Mouse (Mus musculus): ENCODE data around the gene Smagp. TPM values are rescaled to one million over a fixed set of nuclear protein-coding genes. Genes with fewer than 3 reads are reported as not detected.

Gene Smagp
- polyA plus RNA-seq, 1 experiment from 2014 or later, result 94.8 TPM

DNA sequence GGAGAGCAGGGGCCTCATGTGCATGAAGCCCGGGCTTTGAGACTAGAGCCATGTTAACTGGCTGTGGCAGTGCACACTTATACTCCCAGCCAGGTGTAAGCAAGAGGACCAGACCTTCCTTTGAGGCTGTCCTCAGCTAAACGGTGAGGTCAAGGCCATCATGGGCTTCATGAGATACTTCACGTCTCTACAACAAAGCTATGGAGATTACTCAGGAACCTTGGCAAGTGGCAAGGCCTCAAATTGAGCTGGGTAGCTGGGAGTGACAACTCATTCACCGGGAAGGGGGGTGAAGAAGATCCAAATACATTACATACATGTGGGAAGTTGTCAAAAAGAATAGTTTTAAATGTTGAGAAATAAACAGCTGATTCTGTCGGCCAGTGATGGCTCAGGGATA, 24.1 kb upstream of the Smagp start:
- no peak for ATAC-seq (ENCODE audit: low FRiP score, low TSS enrichment)
- no peak for DNase-seq (ENCODE audit: low spot score)
- no peak for TF ChIP-seq EP300 (optimal IDR thresholded peaks at IDR 0.05)
- TF ChIP-seq CTCF (IDR thresholded peaks at IDR 0.05; ENCODE audit: low read depth), result no peak
- H3K4me1 ChIP-seq (replicated peaks; ENCODE audit: control insufficient read depth, insufficient read depth), result no peaks in the 10 kb centered on the region
- H3K9me3 ChIP-seq (ENCODE audit: control insufficient read depth, low read length), result no peaks in the 10 kb centered on the region
- no peak overlapping the region for H3K4me3 ChIP-seq (ENCODE audit: low read depth, low read length)
- H3K27me3 ChIP-seq (ENCODE audit: control insufficient read depth, insufficient read depth, low read length), result no peaks in the 10 kb centered on the region
- no peak overlapping the region for H3K9ac ChIP-seq (ENCODE audit: low read length)
- no peak overlapping the region for H3K27ac ChIP-seq (replicated peaks)
- H3K36me3 ChIP-seq (ENCODE audit: control insufficient read depth, insufficient read depth, low read length), result no peaks in the 10 kb centered on the region
- 87% methylated on average over 5 of the region's 5 CpGs for WGBS
- H3K4me2 ChIP-seq (replicated peaks; ENCODE audit: low read depth), result no peak overlapping the region

DNA sequence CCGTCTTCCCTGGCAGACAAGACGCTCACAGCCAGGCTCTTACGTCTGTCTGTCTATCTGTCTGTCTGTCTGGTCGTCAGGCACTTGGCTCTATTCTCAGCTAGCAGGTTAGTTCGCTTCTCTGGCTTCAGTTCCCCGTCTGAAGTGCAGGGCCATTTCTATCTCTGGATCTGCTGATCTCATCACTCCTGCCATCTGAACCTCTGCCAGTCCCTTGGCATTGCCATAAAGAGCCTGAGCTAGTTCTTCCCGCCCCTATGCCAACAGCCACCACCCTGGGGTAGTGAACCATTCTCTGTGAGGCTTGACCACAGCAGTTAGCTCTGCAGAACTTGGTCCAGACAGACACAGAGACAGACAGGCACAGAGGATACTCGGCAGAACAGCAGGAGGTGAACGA, 23.6 kb upstream of the Smagp start:
- Histone ChIP-seq H3K27me3 (ENCODE audit: control insufficient read depth, insufficient read depth, low read length) (no peaks in the 10 kb centered on the region), H3K27ac (replicated peaks) (no peak overlapping the region), H3K4me3 (ENCODE audit: low read depth, low read length) (no peak overlapping the region), H3K9ac (ENCODE audit: low read length) (no peak overlapping the region), H3K4me2 (replicated peaks; ENCODE audit: low read depth) (no peak overlapping the region), H3K36me3 (ENCODE audit: control insufficient read depth, insufficient read depth, low read length) (no peaks in the 10 kb centered on the region), H3K9me3 (ENCODE audit: control insufficient read depth, low read length) (no peaks in the 10 kb centered on the region), H3K4me1 (replicated peaks; ENCODE audit: control insufficient read depth, insufficient read depth) (no peaks in the 10 kb centered on the region)
- no peak for ATAC-seq (ENCODE audit: low FRiP score, low TSS enrichment)
- TF ChIP-seq EP300 (optimal IDR thresholded peaks at IDR 0.05) (no peak), CTCF (IDR thresholded peaks at IDR 0.05; ENCODE audit: low read depth) (no peak)
- DNase-seq (ENCODE audit: low spot score), result no peak
- 85% methylated on average over 9 of the region's 9 CpGs for WGBS

DNA sequence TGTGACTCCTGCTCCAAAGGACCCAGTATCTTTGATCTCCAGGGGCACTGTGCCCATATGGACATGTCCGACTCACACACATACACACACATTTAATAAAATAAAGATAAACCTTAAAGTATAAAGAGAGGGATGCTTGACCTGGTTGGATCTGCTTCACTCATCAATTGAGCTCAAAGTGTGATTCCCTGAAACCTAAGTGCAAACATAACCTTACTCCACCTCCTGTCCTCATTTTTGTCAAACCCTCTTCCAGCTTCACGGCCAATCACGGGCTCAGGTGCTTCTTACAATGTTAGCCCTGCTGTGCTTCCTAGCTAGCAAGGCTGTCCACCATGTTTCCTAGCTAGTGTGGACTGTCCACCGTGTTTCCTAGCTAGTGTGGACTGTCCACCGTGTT, 18.5 kb upstream of the Smagp start:
- H3K4me2 ChIP-seq (replicated peaks; ENCODE audit: low read depth), result no peak overlapping the region
- H3K4me1 ChIP-seq (replicated peaks; ENCODE audit: control insufficient read depth, insufficient read depth), result no peaks in the 10 kb centered on the region

DNA sequence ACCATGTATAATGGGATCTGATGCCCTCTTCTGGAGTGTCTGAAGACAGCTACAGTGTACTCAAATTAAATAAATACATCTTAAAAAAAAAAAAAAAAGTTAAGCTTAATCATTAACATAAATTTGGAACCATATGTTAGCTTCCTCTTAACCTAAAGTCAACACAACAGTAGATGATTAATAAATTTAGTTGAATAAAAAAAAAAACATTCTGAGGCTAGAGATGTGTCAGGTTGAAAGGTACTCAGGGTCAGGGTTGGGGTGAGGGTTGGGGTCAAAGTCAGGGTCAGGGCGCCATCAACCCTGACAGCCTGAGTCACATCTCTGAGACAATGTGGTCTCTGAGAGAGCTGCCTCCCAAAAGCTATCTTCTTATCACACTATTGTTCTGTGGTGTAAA, 17.5 kb upstream of the Smagp start:
- DNase-seq (ENCODE audit: low spot score) (no peak), ATAC-seq (ENCODE audit: low FRiP score, low TSS enrichment) (no peak)
- Histone ChIP-seq H3K27ac (replicated peaks) (no peak overlapping the region), H3K36me3 (ENCODE audit: control insufficient read depth, insufficient read depth, low read length) (no peaks in the 10 kb centered on the region), H3K4me2 (replicated peaks; ENCODE audit: low read depth) (no peak overlapping the region), H3K27me3 (ENCODE audit: control insufficient read depth, insufficient read depth, low read length) (no peaks in the 10 kb centered on the region), H3K4me1 (replicated peaks; ENCODE audit: control insufficient read depth, insufficient read depth) (no peaks in the 10 kb centered on the region), H3K9ac (ENCODE audit: low read length) (no peak overlapping the region), H3K9me3 (ENCODE audit: control insufficient read depth, low read length) (no peaks in the 10 kb centered on the region), H3K4me3 (ENCODE audit: low read depth, low read length) (no peak overlapping the region)
- 83% methylated on average over 1 of the region's 1 CpGs for WGBS
- no peak for TF ChIP-seq EP300 (optimal IDR thresholded peaks at IDR 0.05)
- no peak for TF ChIP-seq CTCF (IDR thresholded peaks at IDR 0.05; ENCODE audit: low read depth)

More for the DNA sequence above, 18.5 kb upstream of the Smagp start:
- WGBS, result 81% methylated on average over 5 of the region's 5 CpGs
- H3K4me3 ChIP-seq (ENCODE audit: low read depth, low read length), result no peak overlapping the region
- no peaks in the 10 kb centered on the region for H3K36me3 ChIP-seq (ENCODE audit: control insufficient read depth, insufficient read depth, low read length)
- TF ChIP-seq EP300 (optimal IDR thresholded peaks at IDR 0.05) (no peak), CTCF (IDR thresholded peaks at IDR 0.05; ENCODE audit: low read depth) (no peak)
- H3K27ac ChIP-seq (replicated peaks), result no peak overlapping the region
- no peak for ATAC-seq (ENCODE audit: low FRiP score, low TSS enrichment)
- DNase-seq (ENCODE audit: low spot score), result no peak
- H3K9me3 ChIP-seq (ENCODE audit: control insufficient read depth, low read length), result no peaks in the 10 kb centered on the region
- H3K27me3 ChIP-seq (ENCODE audit: control insufficient read depth, insufficient read depth, low read length), result no peaks in the 10 kb centered on the region
- H3K9ac ChIP-seq (ENCODE audit: low read length), result no peak overlapping the region

DNA sequence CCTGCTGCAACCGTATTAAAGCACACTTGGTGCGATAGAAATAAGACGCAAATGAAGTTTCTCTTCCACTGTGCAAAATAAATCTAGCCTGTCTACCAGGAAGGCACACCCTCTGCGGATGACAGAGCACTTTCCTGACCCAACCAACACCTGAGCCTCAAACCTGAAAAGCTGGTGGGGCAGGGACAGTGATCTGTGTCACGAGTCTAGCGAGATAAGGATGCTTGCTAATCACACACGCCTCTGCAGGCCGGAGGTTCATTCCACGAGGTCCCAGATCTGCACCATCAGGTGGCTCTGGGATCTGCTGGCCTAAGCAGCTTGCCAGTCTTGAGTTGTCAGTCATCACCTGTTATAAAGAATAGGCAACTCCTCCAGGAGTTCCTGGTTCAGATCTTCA, 14.9 kb upstream of the Smagp start:
- Histone ChIP-seq H3K9me3 (ENCODE audit: control insufficient read depth, low read length) (no peaks in the 10 kb centered on the region), H3K4me2 (replicated peaks; ENCODE audit: low read depth) (no peak overlapping the region), H3K4me1 (replicated peaks; ENCODE audit: control insufficient read depth, insufficient read depth) (no peaks in the 10 kb centered on the region), H3K27ac (replicated peaks) (peak overlapping the region; percentile 61; the same call in 1 of the 2 replicates), H3K36me3 (ENCODE audit: control insufficient read depth, insufficient read depth, low read length) (no peaks in the 10 kb centered on the region), H3K4me3 (ENCODE audit: low read depth, low read length) (no peak overlapping the region), H3K9ac (ENCODE audit: low read length) (no peak overlapping the region), H3K27me3 (ENCODE audit: control insufficient read depth, insufficient read depth, low read length) (no peaks in the 10 kb centered on the region)
- ATAC-seq (ENCODE audit: low FRiP score, low TSS enrichment), result peak; percentile 88
- DNase-seq (ENCODE audit: low spot score), result peak; percentile 76
- TF ChIP-seq EP300 (optimal IDR thresholded peaks at IDR 0.05), result peak; percentile 83
- no peak for TF ChIP-seq CTCF (IDR thresholded peaks at IDR 0.05; ENCODE audit: low read depth)
- WGBS, result 52% methylated on average over 9 of the region's 9 CpGs

DNA sequence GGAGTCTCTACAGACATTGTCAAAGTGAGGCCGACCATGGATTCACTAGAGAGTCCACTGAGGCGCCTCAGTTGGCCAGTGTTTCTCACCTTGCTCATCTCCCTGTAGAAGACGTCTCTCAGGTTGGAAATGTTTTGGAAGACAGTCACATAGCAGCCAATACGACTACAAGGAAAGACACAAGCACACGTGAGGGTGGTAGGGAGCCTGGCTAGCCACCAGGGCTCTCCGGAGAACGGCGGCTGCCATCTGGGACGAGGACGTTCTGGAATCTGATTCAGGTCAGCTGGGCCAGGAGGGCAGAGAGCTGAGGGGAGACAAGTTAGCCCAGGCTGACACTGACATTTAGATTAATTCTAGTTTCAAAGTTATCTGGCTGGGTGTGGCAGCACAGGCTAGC, 13.4 kb upstream of the Smagp start:
- Histone ChIP-seq H3K36me3 (ENCODE audit: control insufficient read depth, insufficient read depth, low read length) (no peaks in the 10 kb centered on the region), H3K4me2 (replicated peaks; ENCODE audit: low read depth) (no peak overlapping the region), H3K9ac (ENCODE audit: low read length) (no peak overlapping the region), H3K27me3 (ENCODE audit: control insufficient read depth, insufficient read depth, low read length) (no peaks in the 10 kb centered on the region), H3K27ac (replicated peaks) (no peak overlapping the region), H3K4me3 (ENCODE audit: low read depth, low read length) (no peak overlapping the region), H3K9me3 (ENCODE audit: control insufficient read depth, low read length) (no peaks in the 10 kb centered on the region), H3K4me1 (replicated peaks; ENCODE audit: control insufficient read depth, insufficient read depth) (no peaks in the 10 kb centered on the region)
- no peak for ATAC-seq (ENCODE audit: low FRiP score, low TSS enrichment)
- no peak for DNase-seq (ENCODE audit: low spot score)
- 86% methylated on average over 10 of the region's 10 CpGs for WGBS
- TF ChIP-seq EP300 (optimal IDR thresholded peaks at IDR 0.05) (no peak), CTCF (IDR thresholded peaks at IDR 0.05; ENCODE audit: low read depth) (no peak)

All from stomach, postnatal 0 days (tissue).